Mouse (Mus musculus): Measurements from ENCODE around the gene Nt5c2. TPM values are rescaled to one million over a fixed set of nuclear protein-coding genes. Genes with fewer than 3 reads are reported as not detected.

Gene Nt5c2
- polyA plus RNA-seq, 1 experiment, result 10.2 TPM

GRCm38 (mm10) chr19:46962841-46963240 is 52.1 kb downstream of the Nt5c2 start:
- Histone ChIP-seq H3K27ac (ENCODE audit: insufficient read depth, low read length) (no peak overlapping the region), H3K36me3 (ENCODE audit: control insufficient read depth, insufficient read depth, low read length) (no peaks in the 10 kb centered on the region), H3K4me1 (ENCODE audit: control insufficient read depth, insufficient read depth, insufficient read length) (peaks cover 6% of the 10 kb centered on the region; the same call in 1 of the 2 replicates), H3K4me3 (ENCODE audit: extremely low read depth, insufficient read depth, insufficient read length) (no peak overlapping the region), H3K27me3 (ENCODE audit: control insufficient read depth, insufficient read depth, low read length) (no peaks in the 10 kb centered on the region)
- DNase-seq (ENCODE audit: low read depth in 1 of 2, low spot score in 2 of 2), result no peak
- TF ChIP-seq POLR2A (IDR thresholded peaks at IDR 0.05; ENCODE audit: low read depth, low read length) (no peak), CTCF (IDR thresholded peaks at IDR 0.05; ENCODE audit: extremely low read depth, insufficient read depth, insufficient read length, insufficient replicate concordance) (no peak)
- WGBS, result 47% methylated on average over 7 of the region's 7 CpGs

GRCm38 (mm10) chr19:46962171-46962772 is 52.7 kb downstream of the Nt5c2 start:
- DNase-seq (ENCODE audit: low read depth in 1 of 2, low spot score in 2 of 2), result peak; percentile 42 to 76
- no peaks in the 10 kb centered on the region for H3K36me3 ChIP-seq (ENCODE audit: control insufficient read depth, insufficient read depth, low read length)
- peak overlapping the region; percentile 74 for H3K4me3 ChIP-seq (ENCODE audit: extremely low read depth, insufficient read depth, insufficient read length)
- no peaks in the 10 kb centered on the region for H3K27me3 ChIP-seq (ENCODE audit: control insufficient read depth, insufficient read depth, low read length)
- TF ChIP-seq POLR2A (IDR thresholded peaks at IDR 0.05; ENCODE audit: low read depth, low read length) (no peak; the same call in 1 of the 2 replicates), CTCF (IDR thresholded peaks at IDR 0.05; ENCODE audit: extremely low read depth, insufficient read depth, insufficient read length, insufficient replicate concordance) (no peak)
- 1% methylated on average over 35 of the region's 54 CpGs for WGBS
- peaks cover 6% of the 10 kb centered on the region; the same call in 1 of the 2 replicates for H3K4me1 ChIP-seq (ENCODE audit: control insufficient read depth, insufficient read depth, insufficient read length)
- H3K27ac ChIP-seq (ENCODE audit: insufficient read depth, low read length), result peak overlapping the region; percentile 82

- peak; percentile 57 to 80 for DNase-seq (ENCODE audit: low read depth in 1 of 2, low spot score in 2 of 2)
- TF ChIP-seq POLR2A (IDR thresholded peaks at IDR 0.05; ENCODE audit: low read depth, low read length) (peak; percentile 31; the same call in 1 of the 2 replicates), CTCF (IDR thresholded peaks at IDR 0.05; ENCODE audit: extremely low read depth, insufficient read depth, insufficient read length, insufficient replicate concordance) (no peak)
- no peaks in the 10 kb centered on the region for H3K27me3 ChIP-seq (ENCODE audit: control insufficient read depth, insufficient read depth, low read length)
- WGBS, result under 1% methylated on average over 36 of the region's 36 CpGs
- H3K4me3 ChIP-seq (ENCODE audit: extremely low read depth, insufficient read depth, insufficient read length), result peak overlapping the region; percentile 74
- H3K36me3 ChIP-seq (ENCODE audit: control insufficient read depth, insufficient read depth, low read length), result no peaks in the 10 kb centered on the region
- peak overlapping the region; percentile 82 for H3K27ac ChIP-seq (ENCODE audit: insufficient read depth, low read length)
- peaks cover 6% of the 10 kb centered on the region; the same call in 1 of the 2 replicates for H3K4me1 ChIP-seq (ENCODE audit: control insufficient read depth, insufficient read depth, insufficient read length)
Measured at GRCm38 (mm10) chr19:46961652-46962051, 53.3 kb downstream of the Nt5c2 start.

- Histone ChIP-seq H3K36me3 (ENCODE audit: control insufficient read depth, insufficient read depth, low read length) (no peaks in the 10 kb centered on the region), H3K27ac (ENCODE audit: insufficient read depth, low read length) (peak overlapping the region; percentile 82), H3K4me1 (ENCODE audit: control insufficient read depth, insufficient read depth, insufficient read length) (peaks cover 6% of the 10 kb centered on the region; the same call in 1 of the 2 replicates), H3K4me3 (ENCODE audit: extremely low read depth, insufficient read depth, insufficient read length) (peak overlapping the region; percentile 74), H3K27me3 (ENCODE audit: control insufficient read depth, insufficient read depth, low read length) (no peaks in the 10 kb centered on the region)
- TF ChIP-seq CTCF (IDR thresholded peaks at IDR 0.05; ENCODE audit: extremely low read depth, insufficient read depth, insufficient read length, insufficient replicate concordance) (no peak), POLR2A (IDR thresholded peaks at IDR 0.05; ENCODE audit: low read depth, low read length) (no peak)
- WGBS, result 6% methylated on average over 22 of the region's 22 CpGs
- DNase-seq (ENCODE audit: low read depth in 1 of 2, low spot score in 2 of 2), result no peak
Measured at GRCm38 (mm10) chr19:46961047-46961651, 53.8 kb downstream of the Nt5c2 start.

GRCm38 (mm10) chr19:46960101-46961046 is 54.6 kb downstream of the Nt5c2 start:
- Histone ChIP-seq H3K36me3 (ENCODE audit: control insufficient read depth, insufficient read depth, low read length) (no peaks in the 10 kb centered on the region), H3K4me3 (ENCODE audit: extremely low read depth, insufficient read depth, insufficient read length) (peak overlapping the region; percentile 74; the same call in 1 of the 2 replicates), H3K27ac (ENCODE audit: insufficient read depth, low read length) (peak overlapping the region; percentile 43; the same call in 1 of the 2 replicates), H3K4me1 (ENCODE audit: control insufficient read depth, insufficient read depth, insufficient read length) (peaks cover 6% of the 10 kb centered on the region; the same call in 1 of the 2 replicates), H3K27me3 (ENCODE audit: control insufficient read depth, insufficient read depth, low read length) (no peaks in the 10 kb centered on the region)
- 27% methylated on average over 13 of the region's 13 CpGs for WGBS
- DNase-seq (ENCODE audit: low read depth in 1 of 2, low spot score in 2 of 2), result no peak
- no peak for TF ChIP-seq POLR2A (IDR thresholded peaks at IDR 0.05; ENCODE audit: low read depth, low read length)
- no peak for TF ChIP-seq CTCF (IDR thresholded peaks at IDR 0.05; ENCODE audit: extremely low read depth, insufficient read depth, insufficient read length, insufficient replicate concordance)

GRCm38 (mm10) chr19:46959536-46959935 is 55.4 kb downstream of the Nt5c2 start:
- 85% methylated on average over 3 of the region's 3 CpGs for WGBS
- peaks cover 6% of the 10 kb centered on the region; the same call in 1 of the 2 replicates for H3K4me1 ChIP-seq (ENCODE audit: control insufficient read depth, insufficient read depth, insufficient read length)
- H3K27me3 ChIP-seq (ENCODE audit: control insufficient read depth, insufficient read depth, low read length), result no peaks in the 10 kb centered on the region
- no peak overlapping the region for H3K27ac ChIP-seq (ENCODE audit: insufficient read depth, low read length)
- DNase-seq (ENCODE audit: low read depth in 1 of 2, low spot score in 2 of 2), result no peak
- no peak overlapping the region for H3K4me3 ChIP-seq (ENCODE audit: extremely low read depth, insufficient read depth, insufficient read length)
- H3K36me3 ChIP-seq (ENCODE audit: control insufficient read depth, insufficient read depth, low read length), result no peaks in the 10 kb centered on the region
- TF ChIP-seq POLR2A (IDR thresholded peaks at IDR 0.05; ENCODE audit: low read depth, low read length), result no peak
- no peak for TF ChIP-seq CTCF (IDR thresholded peaks at IDR 0.05; ENCODE audit: extremely low read depth, insufficient read depth, insufficient read length, insufficient replicate concordance)

Data from spleen, adult 2 months (tissue).